Mouse (Mus musculus) liver, postnatal 0 days (tissue): ENCODE data around the gene Trim10. TPM values are rescaled to one million over a fixed set of nuclear protein-coding genes. Genes with fewer than 3 reads are reported as not detected.

Experiments
- ATAC-seq: fragments of 200-750 bp; cut with Nextera tagmentation; 2 replicates; pipeline ENCODE4 v1.8.0; 2017; ENCODE audit warnings: mild to moderate bottlenecking, moderate library complexity
- DNase-seq: peaks from one replicate; pipeline ENCODE4 v3.0.0-alpha.2; 2016
- H3K27ac ChIP-seq: fragments of 300-500 bp; sonication (generic); 2 replicates; pipeline ENCODE4 v1.5.1; 2014; ENCODE audit warnings: antibody characterized with exemption, moderate library complexity, mild to moderate bottlenecking, low read depth
- H3K27me3 ChIP-seq: fragments of 300-500 bp; sonication (generic); 2 replicates; pipeline ENCODE4 v1.6.1; 2014; ENCODE audit warnings: low read length, control low read depth, mixed read lengths; ENCODE audit not compliant: insufficient read depth
- H3K36me3 ChIP-seq: fragments of 300-500 bp; sonication (generic); replicated peaks from 2 replicates; pipeline ENCODE4 v1.6.1; 2014; ENCODE audit warnings: mild to moderate bottlenecking, control low read depth, low read length, moderate library complexity, mixed read lengths; ENCODE audit not compliant: insufficient read depth
- H3K4me1 ChIP-seq: fragments of 300-500 bp; sonication (generic); 2 replicates; pipeline ENCODE4 v1.6.1; 2014; ENCODE audit warnings: antibody characterized with exemption, mild to moderate bottlenecking, control low read depth; ENCODE audit not compliant: insufficient read depth
- H3K4me2 ChIP-seq: fragments of 300-500 bp; sonication (generic); 2 replicates; pipeline ENCODE4 v1.6.1; 2014; ENCODE audit warnings: low read depth, mild to moderate bottlenecking, low read length, moderate library complexity, mixed read lengths
- H3K4me3 ChIP-seq: fragments of 300-500 bp; sonication (generic); 2 replicates; pipeline ENCODE4 v1.5.1; 2014; ENCODE audit warnings: low read depth, low read length
- H3K9ac ChIP-seq: fragments of 300-500 bp; sonication (generic); replicated peaks from 2 replicates; pipeline ENCODE4 v1.6.1; 2014; ENCODE audit warnings: mild to moderate bottlenecking, moderate library complexity
- H3K9me3 ChIP-seq: fragments of 300-500 bp; sonication (generic); 2 replicates; pipeline ENCODE4 v1.6.1; 2016; ENCODE audit warnings: mild to moderate bottlenecking, control low read depth, low read length, mixed read lengths
- CTCF ChIP-seq: sonication (generic); IDR thresholded peaks from 2 replicates; pipeline ENCODE4 v1.5.1; 2016; ENCODE audit warnings: antibody characterized with exemption, low read depth
- EP300 ChIP-seq: IDR thresholded peaks from 2 replicates; pipeline ENCODE4 v1.6.1; 2016; ENCODE audit warnings: antibody characterized with exemption, low read depth, mild to moderate bottlenecking
- WGBS: fragments of 180-500 bp; shearing (Covaris S2); extraction: QIAGEN DNeasy Blood & Tissue Kit; methylation state at CpG from one replicate; pipeline ENCODE4 v1.1.7; 2014; ENCODE audit not compliant: insufficient replicate concordance; 5-methylcytosine and 5-hydroxymethylcytosine counted together
- polyA plus RNA-seq: library from polyadenylated mRNA; unstranded; fragments of >200 nt; fragmentation: Nextera tagmentation; extraction: Ambion mirVana; gene quantifications from 2 replicates; pipeline ENCODE4 v1.2.1, GENCODE M21; 2015

Gene Trim10
- polyA plus RNA-seq, 1 experiment from 2014 or later: 86.7 TPM

DNA sequence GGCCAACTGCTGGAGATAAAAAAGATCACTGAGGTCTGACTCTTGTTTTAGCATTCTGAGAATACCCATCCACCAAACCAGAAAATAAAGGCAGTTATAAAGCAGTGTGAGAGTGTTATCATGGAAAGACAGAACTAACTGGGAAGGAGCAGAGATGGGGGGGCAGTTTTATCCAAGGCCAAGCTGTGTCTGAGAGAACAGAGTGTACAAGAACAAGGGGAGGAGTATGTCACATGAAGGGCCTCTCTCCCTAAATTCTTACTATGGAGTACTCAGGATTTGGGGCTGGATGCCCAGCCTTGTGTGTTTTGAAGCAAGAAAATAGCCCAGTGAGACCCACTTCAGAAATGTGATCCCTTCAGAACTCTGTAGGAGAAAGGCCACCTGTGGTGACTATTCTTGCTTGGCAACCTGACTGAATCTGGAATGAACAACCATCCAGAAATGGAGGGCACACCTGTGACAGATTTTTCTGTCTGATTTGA lies 28.4 kb upstream of the Trim10 start:
- H3K9ac ChIP-seq: no peak overlapping the region
- no peaks in the 10 kb centered on the region for H3K9me3 ChIP-seq
- no peak overlapping the region for H3K4me3 ChIP-seq
- H3K36me3 ChIP-seq: no peaks in the 10 kb centered on the region
- no peak overlapping the region for H3K4me2 ChIP-seq
- DNase-seq (no peak), ATAC-seq (no peak)
- peaks cover 40% of the 10 kb centered on the region for H3K4me1 ChIP-seq
- no peak overlapping the region for H3K27ac ChIP-seq
- no peaks in the 10 kb centered on the region for H3K27me3 ChIP-seq
- TF ChIP-seq EP300 (peak; percentile 13; the same call in 1 of the 2 replicates), CTCF (no peak)

DNA sequence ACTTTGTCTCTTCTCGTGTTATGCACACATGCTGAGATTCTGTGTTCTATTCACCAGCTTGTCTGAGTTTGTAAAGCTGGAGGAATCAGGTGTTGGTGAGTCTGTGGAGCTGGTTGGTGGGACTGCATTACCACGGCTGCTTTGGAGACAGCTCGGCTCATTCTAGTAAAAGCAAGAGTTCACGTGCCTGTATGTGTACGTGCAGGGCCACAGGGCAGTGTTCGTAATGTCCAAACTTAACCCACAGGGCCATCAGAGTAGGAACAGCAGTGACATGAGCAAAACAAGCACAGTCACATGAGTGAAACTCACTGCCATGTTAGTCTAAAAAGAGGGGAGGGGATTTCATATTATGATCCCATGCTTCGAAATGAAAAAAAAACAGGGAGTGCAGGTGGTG lies 25.7 kb upstream of the Trim10 start:
- peak overlapping the region; percentile 31 for H3K27ac ChIP-seq
- H3K9ac ChIP-seq: no peak overlapping the region
- H3K4me2 ChIP-seq: no peak overlapping the region
- ATAC-seq (peak; percentile 78), DNase-seq (peak; percentile 13)
- H3K4me1 ChIP-seq: peaks cover 30% of the 10 kb centered on the region
- H3K27me3 ChIP-seq: no peaks in the 10 kb centered on the region
- H3K9me3 ChIP-seq: no peaks in the 10 kb centered on the region
- TF ChIP-seq CTCF (no peak), EP300 (no peak)
- no peak overlapping the region for H3K4me3 ChIP-seq
- no peaks in the 10 kb centered on the region; the same call in 1 of the 2 replicates for H3K36me3 ChIP-seq
- 45% methylated on average over 7 of the region's 7 CpGs for WGBS

DNA sequence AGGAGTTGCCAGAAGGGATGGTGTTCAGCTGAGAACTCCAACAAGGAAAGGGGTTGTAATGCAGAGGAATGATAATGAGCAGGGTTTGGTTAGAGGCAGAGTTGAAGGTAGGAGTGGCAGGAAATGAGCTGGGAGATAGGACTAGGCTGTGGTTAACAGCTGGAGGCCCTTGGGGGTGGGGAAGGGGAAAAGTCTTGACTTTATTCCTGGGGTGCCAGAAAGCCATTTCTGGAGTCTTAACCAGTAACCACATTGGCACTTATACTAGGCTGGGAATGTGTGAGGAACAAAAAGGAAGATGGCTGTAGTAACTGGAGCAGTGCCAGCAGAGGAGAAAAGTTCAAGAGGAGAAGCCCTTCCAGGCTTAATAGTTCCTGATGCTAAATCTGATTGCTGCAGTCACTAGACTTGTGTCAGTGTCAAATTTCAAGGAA lies 25.1 kb upstream of the Trim10 start:
- Histone ChIP-seq H3K4me3 (no peak overlapping the region), H3K9me3 (no peaks in the 10 kb centered on the region), H3K4me2 (no peak overlapping the region), H3K27me3 (no peaks in the 10 kb centered on the region), H3K27ac (peak overlapping the region; percentile 31), H3K4me1 (peaks cover 30% of the 10 kb centered on the region), H3K9ac (no peak overlapping the region), H3K36me3 (no peaks in the 10 kb centered on the region; the same call in 1 of the 2 replicates)
- DNase-seq (peak; percentile 17), ATAC-seq (peak; percentile 35; the same call in 1 of the 2 replicates)
- no peak for TF ChIP-seq CTCF
- 0 out of 2 replicates have a peak, but pooled peaks have one; percentile 15 for TF ChIP-seq EP300

DNA sequence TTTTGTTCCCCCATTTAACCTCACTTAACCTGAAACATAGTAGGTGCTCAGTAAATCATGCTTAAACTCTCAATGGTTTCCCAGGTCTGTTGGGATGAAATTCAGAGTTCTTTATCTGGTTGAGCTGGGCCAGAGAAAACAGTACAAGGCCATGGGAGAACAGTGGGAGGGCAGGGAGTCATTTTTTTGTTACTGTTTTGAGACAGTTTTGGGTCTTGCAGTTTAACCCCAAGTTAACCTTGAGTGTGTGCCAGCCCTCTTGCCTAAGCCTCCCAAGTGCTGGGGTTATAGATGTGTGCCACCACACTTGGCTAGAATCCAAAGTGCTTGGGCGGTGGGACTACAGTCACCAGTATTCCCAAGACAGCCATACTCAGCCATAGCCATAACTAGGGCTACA lies 24.6 kb upstream of the Trim10 start:
- Histone ChIP-seq H3K4me2 (no peak overlapping the region), H3K4me3 (no peak overlapping the region), H3K9me3 (no peaks in the 10 kb centered on the region), H3K27ac (peak overlapping the region; percentile 31), H3K27me3 (no peaks in the 10 kb centered on the region), H3K36me3 (no peaks in the 10 kb centered on the region; the same call in 1 of the 2 replicates), H3K9ac (no peak overlapping the region), H3K4me1 (peaks cover 30% of the 10 kb centered on the region)
- ATAC-seq (no peak), DNase-seq (peak; percentile 17)
- WGBS: 47% methylated on average over 1 of the region's 1 CpGs
- TF ChIP-seq EP300 (no peak), CTCF (no peak)

DNA sequence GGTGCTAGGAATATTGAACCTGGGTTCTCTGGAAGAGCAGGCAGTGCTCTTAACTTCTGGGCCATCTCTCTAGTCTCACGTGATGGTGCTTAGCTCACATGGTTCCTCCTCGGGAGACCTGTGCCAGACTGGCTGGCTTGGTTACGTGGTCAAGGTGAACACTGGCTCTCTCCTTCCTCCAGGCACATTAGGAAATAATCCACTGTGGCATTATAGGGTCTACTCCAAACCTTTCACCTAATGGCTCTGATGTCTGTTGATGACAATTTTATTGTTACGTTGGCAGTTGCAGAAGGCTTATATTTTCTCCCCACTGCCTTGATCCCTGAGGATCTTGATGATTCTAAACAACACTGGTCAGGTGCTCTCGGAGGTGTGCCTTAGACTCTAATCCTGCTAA lies 20.5 kb upstream of the Trim10 start:
- 71% methylated on average over 5 of the region's 5 CpGs for WGBS
- Histone ChIP-seq H3K4me1 (peaks cover 20% of the 10 kb centered on the region), H3K4me3 (no peak overlapping the region), H3K27me3 (no peaks in the 10 kb centered on the region), H3K27ac (no peak overlapping the region), H3K9me3 (no peaks in the 10 kb centered on the region), H3K36me3 (peaks cover 17% of the 10 kb centered on the region), H3K9ac (no peak overlapping the region), H3K4me2 (no peak overlapping the region)
- TF ChIP-seq CTCF (no peak), EP300 (no peak)
- no peak for ATAC-seq
- no peak for DNase-seq

DNA sequence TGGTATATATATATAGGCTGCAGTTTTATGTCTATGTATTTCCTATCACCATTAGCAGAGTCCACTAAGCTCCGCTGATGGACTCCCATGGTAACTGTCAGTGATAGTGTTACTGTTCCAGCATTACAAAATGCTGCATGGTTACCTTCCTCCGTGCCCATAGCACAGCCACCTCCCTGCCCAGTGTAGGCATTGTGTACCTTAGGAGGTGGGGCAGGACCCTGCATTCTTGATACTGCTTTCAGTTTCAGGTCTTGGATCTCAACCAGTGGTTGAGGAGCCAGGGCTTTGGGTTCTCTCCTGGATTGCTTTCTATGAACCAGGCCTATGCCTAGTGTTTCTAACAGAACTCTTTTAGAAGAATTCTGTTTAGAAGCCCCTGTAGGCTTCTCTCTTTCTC lies 19.4 kb upstream of the Trim10 start:
- Histone ChIP-seq H3K4me1 (peaks cover 9% of the 10 kb centered on the region; the same call in 1 of the 2 replicates), H3K9ac (no peak overlapping the region), H3K4me3 (no peak overlapping the region), H3K27ac (no peak overlapping the region), H3K27me3 (no peaks in the 10 kb centered on the region), H3K36me3 (peaks cover 17% of the 10 kb centered on the region), H3K9me3 (no peaks in the 10 kb centered on the region), H3K4me2 (no peak overlapping the region)
- no peak for DNase-seq
- no peak for ATAC-seq
- 70% methylated on average over 2 of the region's 2 CpGs for WGBS
- TF ChIP-seq CTCF (no peak), EP300 (no peak)
